Mouse (Mus musculus) liver, postnatal 0 days (tissue): ENCODE results near the gene Atp1b3.

Experiments
- CTCF ChIP-seq: sonication (generic); IDR thresholded peaks from 2 replicates; pipeline ENCODE4 v1.5.1; 2016; ENCODE audit warnings: antibody characterized with exemption, low read depth
- EP300 ChIP-seq: IDR thresholded peaks from 2 replicates; pipeline ENCODE4 v1.6.1; 2016; ENCODE audit warnings: antibody characterized with exemption, low read depth, mild to moderate bottlenecking

DNA sequence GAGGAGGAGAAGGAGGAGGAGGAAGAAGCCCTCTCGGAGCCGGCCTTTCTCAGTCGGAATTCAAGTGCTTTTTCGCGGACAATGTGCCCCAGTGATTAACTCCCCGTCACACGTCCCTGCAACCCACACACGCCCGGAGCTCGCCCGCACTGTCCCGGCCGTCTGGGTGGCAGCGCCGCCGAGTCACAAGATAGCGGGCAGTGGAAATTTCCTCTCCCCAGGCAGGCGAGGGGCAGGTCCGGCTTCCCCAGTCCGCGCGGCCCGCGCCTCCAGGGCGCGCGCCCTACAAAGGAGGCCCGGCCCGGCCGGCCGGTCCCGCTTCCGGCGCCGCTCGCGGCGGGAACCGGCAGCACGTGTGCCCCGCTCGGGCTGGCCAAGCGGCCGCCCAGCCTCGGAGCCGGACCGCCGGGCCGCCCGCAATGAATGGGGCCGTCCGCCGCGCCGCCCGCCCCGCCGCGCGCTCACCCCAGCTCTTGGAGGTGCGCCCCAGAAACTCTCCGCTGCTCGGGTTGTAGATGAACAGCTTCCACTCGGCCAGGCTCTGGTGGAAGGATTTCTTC is 581 bp downstream of the Atp1b3 start:
- TF ChIP-seq CTCF (no peak), EP300 (no peak)
